In the genomic region with DNA sequence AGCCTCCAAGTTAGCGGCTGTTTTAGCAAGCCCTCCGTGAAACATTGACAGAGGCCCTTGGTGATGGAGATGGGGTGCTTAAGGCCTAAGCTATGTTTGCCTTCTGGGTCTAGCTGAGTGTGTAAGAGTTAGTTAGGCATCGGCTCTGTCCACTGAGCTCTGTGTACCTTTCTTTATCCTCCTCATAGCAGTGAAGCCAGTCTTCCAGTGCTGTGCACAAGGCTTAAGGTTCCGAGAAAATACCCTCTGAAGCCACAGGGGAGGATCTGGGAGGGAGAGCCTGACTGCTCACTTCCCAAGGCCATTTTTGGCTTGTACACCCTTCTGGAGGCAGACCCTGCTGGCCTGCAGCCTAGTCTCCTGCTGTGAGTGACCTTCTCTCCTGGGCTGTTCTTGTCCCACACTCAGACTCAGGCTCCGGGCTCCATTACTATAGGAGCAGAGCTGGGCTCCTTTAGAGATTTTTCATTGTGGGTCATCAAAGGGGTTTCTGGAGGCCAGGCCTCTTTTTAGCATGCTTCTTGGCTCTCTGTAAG, we compare ENCODE assay signal across 10 mouse cellular contexts. TPM values are rescaled to one million over a fixed set of nuclear protein-coding genes. Genes with fewer than 3 reads are reported as not detected.
DNase-seq lines count a peak whose midpoint lies in the region; ATAC-seq lines count a peak whose summit lies in the region.
"Had no signal": no experiment of that assay in that cellular context is flagged by ENCODE, and none has a peak within 500 bp of the region (broad histone marks: within the 10 kb centered on the region; RNA-seq: fewer than 3 reads in every experiment).

No protein-coding gene starts in this region.

- H3K4me1 ChIP-seq in hindbrain, embryonic 14.5 days (replicated peaks; ENCODE audit: control insufficient read depth, insufficient read depth, low read length) = peaks cover 36% of the 10 kb centered on the region

- H3K27ac ChIP-seq in hindbrain, embryonic 14.5 days = peak overlapping the region; percentile 74
- H3K27ac ChIP-seq: liver, embryonic 12.5 days had no signal

- no peaks in the 10 kb centered on the region for H3K9me3 ChIP-seq in hindbrain, embryonic 14.5 days (ENCODE audit: control insufficient read depth, low read length)
- H3K9me3 ChIP-seq: liver, embryonic 12.5 days had no signal

- no peaks in the 10 kb centered on the region for H3K27me3 ChIP-seq in hindbrain, embryonic 14.5 days (ENCODE audit: control insufficient read depth, insufficient read depth, low read length)
- H3K27me3 ChIP-seq: liver, embryonic 12.5 days had no signal

- no peak for ATAC-seq in hindbrain, embryonic 14.5 days (ENCODE audit: low FRiP score)
- ATAC-seq in megakaryocyte, adult 5-6 weeks (ENCODE audit: poor library complexity, severe bottlenecking) = no peak
- ATAC-seq: liver, embryonic 12.5 days had no signal

- H3K4me2 ChIP-seq in hindbrain, embryonic 14.5 days (replicated peaks) = no peak overlapping the region
- H3K4me2 ChIP-seq: liver, embryonic 12.5 days had no signal

- H3K9ac ChIP-seq in hindbrain, embryonic 14.5 days = no peak overlapping the region
- H3K9ac ChIP-seq: liver, embryonic 12.5 days had no signal

- DNase-seq in ovary, adult 18-20 months (ENCODE audit: low spot score) = peak; percentile 87
- DNase-seq in ovary, postnatal 10 days (ENCODE audit: low spot score) = no peak
- peak; percentile 71 to 77 for DNase-seq in cerebellum, postnatal 14 days
- no peak for DNase-seq in hindbrain, embryonic 14.5 days (ENCODE audit: low spot score)
- peak; percentile 84 for DNase-seq in testis, postnatal 10 days (ENCODE audit: low spot score)
- no peak for DNase-seq in gastrocnemius, postnatal 10 days
- no peak for DNase-seq in thymus, postnatal 36 days

- no peak overlapping the region for H3K4me3 ChIP-seq in hindbrain, embryonic 14.5 days (replicated peaks; ENCODE audit: low read length)
- H3K4me3 ChIP-seq: erythroblast, embryonic 14.5 days; liver, embryonic 12.5 days had no signal

- H3K36me3 ChIP-seq in hindbrain, embryonic 14.5 days (replicated peaks; ENCODE audit: control insufficient read depth, insufficient read depth) = peaks cover 11% of the 10 kb centered on the region

- 62% methylated on average over 5 of the region's 5 CpGs for WGBS in hindbrain, embryonic 14.5 days

RNA-seq across cellular contexts. Expression of a gene that starts 56.7 kb away (rescaled TPM):
- polyA plus RNA-seq in hindbrain, embryonic 14.5 days (2014; fragmentation: Nextera tagmentation; extraction: Ambion mirVana) = 30.9 and 31.1 TPM in 2 replicates
- total RNA-seq in megakaryocyte, adult 5-6 weeks (2015) = 0.65 and 0.78 TPM in 2 replicates
- 0.95 and 1.2 TPM in 2 replicates for total RNA-seq in megakaryocyte, adult 5-6 weeks (2017)
- total RNA-seq in gastrocnemius, postnatal 10 days (2021) = 1 to 10 TPM; 3.8 to 4.1 TPM
- polyA plus RNA-seq: erythroblast, embryonic 14.5 days had no signal

RNA-seq across cellular contexts. Expression of a gene that starts 56.7 kb away (rescaled TPM):
- 0.54 and 0.64 TPM in 2 replicates for polyA plus RNA-seq in hindbrain, embryonic 14.5 days (2014; fragmentation: Nextera tagmentation; extraction: Ambion mirVana)
- total RNA-seq in megakaryocyte, adult 5-6 weeks (2015) = not detected in 2 replicates
- total RNA-seq in megakaryocyte, adult 5-6 weeks (2017) = not detected in 2 replicates
- total RNA-seq in gastrocnemius, postnatal 10 days (2021) = not detected
- polyA plus RNA-seq: liver, embryonic 12.5 days had no signal

RNA-seq across cellular contexts. Expression of a gene that starts 56.7 kb away (rescaled TPM):
- polyA plus RNA-seq in hindbrain, embryonic 14.5 days (2014; fragmentation: Nextera tagmentation; extraction: Ambion mirVana) = 208 and 222 TPM in 2 replicates
- total RNA-seq in megakaryocyte, adult 5-6 weeks (2015) = 8.9 and 10.2 TPM in 2 replicates
- 6.6 and 12.8 TPM in 2 replicates for total RNA-seq in megakaryocyte, adult 5-6 weeks (2017)
- total RNA-seq in gastrocnemius, postnatal 10 days (2021) = 10 to 100 TPM; 19.6 to 24.1 TPM
- polyA plus RNA-seq: erythroblast, embryonic 14.5 days had no signal

Comparison
In these comparisons a context has a peak if more than half of its experiments do, and no peak if none do; other contexts are left out.
1. DNase-seq: peak in ovary, adult 18-20 months (single experiment), cerebellum, postnatal 14 days (2 of 2) and testis, postnatal 10 days (single experiment); none in ovary, postnatal 10 days (single experiment), hindbrain, embryonic 14.5 days (single experiment), gastrocnemius, postnatal 10 days (single experiment) and thymus, postnatal 36 days (0 of 2).